27 mouse cellular contexts compared by ENCODE assay signal in the genomic region with DNA sequence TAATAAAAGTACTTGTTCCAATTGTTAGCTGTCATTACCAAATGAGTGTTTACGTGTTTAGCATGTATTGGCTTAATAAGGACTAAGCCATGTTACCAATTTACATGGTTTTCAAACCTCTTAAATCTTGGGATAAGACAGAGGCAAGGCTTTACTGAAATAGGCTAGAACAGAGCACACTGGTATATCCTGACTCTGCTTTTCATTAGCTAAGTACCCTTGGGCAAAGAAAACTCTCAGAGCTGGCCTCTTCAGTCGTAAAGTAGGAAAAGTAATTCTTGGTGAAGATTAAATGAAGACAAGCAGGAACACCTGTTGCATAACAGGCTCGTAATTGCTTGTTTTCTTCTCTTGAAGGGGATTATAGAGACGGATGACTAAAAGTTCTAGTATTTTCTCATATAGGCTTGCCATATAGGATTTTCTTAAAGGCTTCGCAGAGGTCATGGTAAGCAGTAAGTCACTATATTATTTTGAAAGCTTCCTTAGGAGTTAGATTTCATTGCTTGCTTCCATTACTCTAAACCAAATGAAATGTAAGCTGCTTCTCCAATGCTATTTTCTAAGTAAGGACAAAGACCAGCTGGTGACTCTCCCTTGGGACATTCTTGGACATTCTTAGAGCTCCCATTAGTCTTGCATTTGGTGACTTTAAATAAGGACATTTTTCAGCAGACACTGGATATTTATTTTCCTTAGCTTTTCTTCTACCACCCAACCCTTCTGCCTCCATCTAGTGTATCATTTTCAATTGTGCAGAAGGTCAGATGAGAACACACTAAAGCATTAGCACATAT. TPM values are rescaled to one million over a fixed set of nuclear protein-coding genes. Genes with fewer than 3 reads are reported as not detected.
DNase-seq lines count a peak whose midpoint lies in the region; ATAC-seq and TF ChIP-seq lines count a peak whose summit lies in the region.
"Had no signal": no experiment of that assay in that cellular context is flagged by ENCODE, and none has a peak within 500 bp of the region (broad histone marks: within the 10 kb centered on the region; RNA-seq: fewer than 3 reads in every experiment).

No protein-coding gene starts in this region.

- no peaks in the 10 kb centered on the region for H3K4me1 ChIP-seq in kidney, adult 2 months (ENCODE audit: control insufficient read depth, insufficient read depth, low read length)
- H3K4me1 ChIP-seq in kidney, embryonic 15.5 days: peaks cover 8% of the 10 kb centered on the region; the same call in 1 of the 2 replicates
- H3K4me1 ChIP-seq in limb, embryonic 13.5 days: peaks cover 13% of the 10 kb centered on the region
- H3K4me1 ChIP-seq: forebrain, embryonic 13.5 days; hindbrain, embryonic 15.5 days; intestine, embryonic 15.5 days; liver, embryonic 12.5 days had no signal

- DNase-seq in kidney, adult 2 months: peak; percentile 23
- DNase-seq in kidney, adult 11 months: no peak
- DNase-seq in fat pad, adult 2 months (ENCODE audit: extremely low read depth, low read depth, low spot score): peak; percentile 98
- DNase-seq: adrenal gland, adult 2 months; B cell, adult 2 months; cerebellum, adult 11 months; cerebellum, adult 9-11 months; gastrocnemius, adult 2 months; lung, adult 18-20 months; lung, postnatal 36 days; midbrain, embryonic 14.5 days; right cerebral cortex, postnatal 14 days had no signal

- H3K27me3 ChIP-seq in kidney, adult 2 months (replicated peaks; ENCODE audit: control insufficient read depth, insufficient read depth, low read length): no peaks in the 10 kb centered on the region
- no peaks in the 10 kb centered on the region for H3K27me3 ChIP-seq in kidney, embryonic 15.5 days
- no peaks in the 10 kb centered on the region for H3K27me3 ChIP-seq in limb, embryonic 13.5 days
- H3K27me3 ChIP-seq: CH12.LX; forebrain, embryonic 13.5 days; hindbrain, embryonic 15.5 days; intestine, embryonic 15.5 days; liver, embryonic 12.5 days had no signal

- H3K9me3 ChIP-seq in kidney, embryonic 15.5 days (replicated peaks): no peaks in the 10 kb centered on the region
- H3K9me3 ChIP-seq in limb, embryonic 13.5 days: no peaks in the 10 kb centered on the region
- H3K9me3 ChIP-seq: forebrain, embryonic 13.5 days; G1E; hindbrain, embryonic 15.5 days; intestine, embryonic 15.5 days; liver, embryonic 12.5 days had no signal

- WGBS in kidney, adult 2 months: 76% methylated on average over 5 of the region's 5 CpGs
- WGBS in kidney, embryonic 15.5 days: 34% methylated on average over 5 of the region's 5 CpGs
- WGBS in limb, embryonic 13.5 days: 15% methylated on average over 5 of the region's 5 CpGs

- ATAC-seq in kidney, embryonic 15.5 days (replicated peaks; ENCODE audit: low FRiP score): peak; percentile 40; the same call in 1 of the 2 replicates
- ATAC-seq in limb, embryonic 13.5 days (ENCODE audit: low FRiP score, low read depth): 0 out of 2 replicates have a peak, but pooled peaks have one; percentile 46
- no peak for ATAC-seq in megakaryocyte progenitor cell, adult 5-6 weeks (replicated peaks; ENCODE audit: poor library complexity)
- ATAC-seq in erythroid progenitor cell, adult 5-6 weeks (replicated peaks; ENCODE audit: low FRiP score, poor library complexity, severe bottlenecking): no peak
- ATAC-seq: forebrain, embryonic 13.5 days; intestine, embryonic 15.5 days; liver, embryonic 12.5 days; Patski had no signal

- no peak overlapping the region for H3K9ac ChIP-seq in kidney, embryonic 15.5 days
- no peak overlapping the region for H3K9ac ChIP-seq in limb, embryonic 13.5 days
- H3K9ac ChIP-seq: forebrain, embryonic 13.5 days; hindbrain, embryonic 15.5 days; intestine, embryonic 15.5 days; liver, embryonic 12.5 days had no signal

- H3K4me3 ChIP-seq in kidney, adult 2 months (ENCODE audit: insufficient read depth, low read depth, low read length): no peak overlapping the region
- H3K4me3 ChIP-seq in kidney, embryonic 15.5 days (replicated peaks): no peak overlapping the region
- no peak overlapping the region for H3K4me3 ChIP-seq in limb, embryonic 13.5 days
- H3K4me3 ChIP-seq: forebrain, embryonic 13.5 days; gastrocnemius, adult 2 months; hindbrain, embryonic 15.5 days; intestine, embryonic 15.5 days; liver, embryonic 12.5 days had no signal

- H3K36me3 ChIP-seq in kidney, adult 2 months (ENCODE audit: control insufficient read depth, insufficient read depth, low read length): no peaks in the 10 kb centered on the region
- H3K36me3 ChIP-seq in kidney, embryonic 15.5 days: no peaks in the 10 kb centered on the region
- no peaks in the 10 kb centered on the region for H3K36me3 ChIP-seq in limb, embryonic 13.5 days
- H3K36me3 ChIP-seq: G1E; hindbrain, embryonic 15.5 days; intestine, embryonic 15.5 days; liver, embryonic 12.5 days had no signal

- no peak overlapping the region for H3K27ac ChIP-seq in kidney, adult 2 months (ENCODE audit: insufficient read depth, low read depth, low read length)
- peak overlapping the region; percentile 15; the same call in 1 of the 2 replicates for H3K27ac ChIP-seq in kidney, embryonic 15.5 days
- H3K27ac ChIP-seq in limb, embryonic 13.5 days: no peak overlapping the region
- H3K27ac ChIP-seq: forebrain, embryonic 13.5 days; gastrocnemius, adult 2 months; hindbrain, embryonic 15.5 days; intestine, embryonic 15.5 days; liver, embryonic 12.5 days had no signal

- no peak overlapping the region for H3K4me2 ChIP-seq in kidney, embryonic 15.5 days
- no peak overlapping the region for H3K4me2 ChIP-seq in limb, embryonic 13.5 days (replicated peaks)
- H3K4me2 ChIP-seq: forebrain, embryonic 13.5 days; hindbrain, embryonic 15.5 days; intestine, embryonic 15.5 days; liver, embryonic 12.5 days had no signal

- no peak for TF ChIP-seq POLR2A in kidney, adult 2 months (IDR thresholded peaks at IDR 0.05; ENCODE audit: low read depth, low read length)

- no peak for TF ChIP-seq CTCF in kidney, adult 2 months (conservative IDR thresholded peaks at IDR 0.05; ENCODE audit: insufficient read depth, insufficient read length, low read depth, low read length)

RNA-seq across cellular contexts. Expression of a gene that starts 36.7 kb away (rescaled TPM):
- 0.06 and 0.23 TPM in 2 replicates for polyA plus RNA-seq in kidney, adult 2 months (2012; rRNA removed)
- polyA plus RNA-seq in kidney, embryonic 15.5 days (2015; fragmentation: Nextera tagmentation; extraction: Ambion mirVana): 21.4 and 26.1 TPM in 2 replicates
- 33.5 and 39.7 TPM in 2 replicates for polyA plus RNA-seq in limb, embryonic 13.5 days (2015; fragmentation: Nextera tagmentation; extraction: Ambion mirVana)
- total RNA-seq in megakaryocyte progenitor cell, adult 5-6 weeks (2015): not detected in 2 replicates
- not detected in 2 replicates for total RNA-seq in megakaryocyte progenitor cell, adult 5-6 weeks (2017)
- total RNA-seq in erythroid progenitor cell, adult 5-6 weeks (2015; ENCODE audit: low replicate concordance): not detected in 2 replicates
- total RNA-seq in erythroid progenitor cell, adult 5-6 weeks (2017; ENCODE audit: low replicate concordance): not detected in 2 replicates
- total RNA-seq: CH12.LX; common myeloid progenitor, adult 5-6 weeks; G1E; granulocyte monocyte progenitor cell, adult 5-6 weeks; hematopoietic stem cell, adult 5-6 weeks; megakaryocyte-erythroid progenitor cell, adult 5-6 weeks had no signal
- polyA plus RNA-seq: G1E, Patski had no signal

Comparison
In these comparisons a context has a peak if more than half of its experiments do, and no peak if none do; other contexts are left out.
1. RNA of a gene that starts 36.7 kb away (polyA plus RNA-seq): 33.5 to 39.7 TPM in limb, embryonic 13.5 days and 21.4 to 26.1 TPM in kidney, embryonic 15.5 days; 0.06 to 0.23 TPM in kidney, adult 2 months; every median in the first group is over 10 times any median in the second.
2. ATAC-seq: peak in kidney, embryonic 15.5 days (single experiment) and limb, embryonic 13.5 days (single experiment); none in megakaryocyte progenitor cell, adult 5-6 weeks (single experiment) and erythroid progenitor cell, adult 5-6 weeks (single experiment).